Mouse (Mus musculus): ENCODE data around the gene Ren1.

The Ren1 gene

DNA sequence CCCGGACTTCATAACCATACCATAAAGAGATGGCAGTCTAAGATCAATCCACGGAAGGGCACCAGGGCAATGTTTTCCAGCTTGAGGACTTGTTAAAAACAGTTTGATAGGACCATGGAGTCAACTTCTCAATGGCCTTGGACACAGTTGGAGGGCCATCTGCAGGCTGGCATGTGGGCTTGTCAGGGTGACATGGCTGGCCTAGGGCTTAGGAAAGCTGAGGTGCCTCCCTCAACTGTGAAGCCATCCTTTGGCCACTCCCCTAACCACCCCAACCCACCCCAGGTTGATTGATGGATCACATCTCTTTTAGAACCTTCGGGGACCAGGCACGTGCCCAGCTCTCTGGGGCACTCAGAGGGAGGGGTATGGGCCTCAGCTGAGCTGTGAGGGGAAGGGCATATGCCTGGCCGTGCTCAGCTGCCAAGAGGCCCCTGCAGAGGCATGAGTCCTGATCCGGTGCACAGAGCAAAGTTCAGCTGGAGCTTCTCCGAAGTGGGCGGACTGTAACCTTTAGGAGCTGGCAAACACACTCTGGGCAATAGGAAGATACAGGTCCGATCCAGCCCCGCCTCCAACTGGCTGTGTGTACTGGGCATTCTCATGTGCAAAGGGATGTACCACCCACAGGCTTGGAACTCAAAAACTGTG is 25.5 kb downstream of the Ren1 start:
- ATAC-seq (ENCODE audit: low TSS enrichment) = peak; percentile 76

DNA sequence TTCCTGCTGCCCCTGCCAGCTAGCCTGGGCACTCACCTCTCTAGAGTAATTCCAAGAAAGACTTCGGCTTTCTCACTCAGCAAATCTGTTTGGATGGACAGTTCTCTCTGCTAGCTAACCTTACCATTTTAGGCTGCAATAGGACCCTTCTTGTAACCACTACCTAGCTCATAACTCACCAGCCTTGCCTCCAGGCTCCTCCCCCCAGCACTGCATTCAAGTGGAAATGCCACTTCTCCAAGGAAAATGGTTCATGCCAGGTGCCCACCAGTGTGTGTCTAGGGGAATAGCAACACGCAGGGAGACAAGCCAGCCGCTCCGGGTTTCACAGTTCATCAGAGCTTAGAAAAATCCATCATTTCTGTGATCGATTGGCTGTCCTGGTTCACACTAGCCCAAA is 27.2 kb downstream of the Ren1 start:
- ATAC-seq (ENCODE audit: low TSS enrichment) = no peak

- ATAC-seq (ENCODE audit: low TSS enrichment) = no peak
These were observed 29.1 kb downstream of the Ren1 start for GRCm38 (mm10) chr1:133379254-133379985.

DNA sequence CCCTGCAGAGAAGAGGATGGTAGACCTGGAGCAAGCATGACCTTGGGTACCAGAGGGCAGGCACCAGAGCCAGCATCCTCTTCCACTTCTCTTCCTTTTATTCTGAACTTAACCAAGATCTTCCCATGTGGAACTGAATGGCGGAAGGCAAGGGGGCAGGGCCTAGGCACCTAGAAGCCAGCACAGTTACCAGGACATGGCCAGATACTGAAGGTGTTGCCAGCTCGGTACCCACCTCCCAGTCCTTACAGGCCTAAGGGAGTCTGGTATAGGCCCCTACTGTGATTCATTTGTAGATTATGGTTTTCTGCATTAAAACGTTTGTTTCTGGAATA is 29.6 kb downstream of the Ren1 start:
- ATAC-seq (ENCODE audit: low TSS enrichment) = no peak

GRCm38 (mm10) chr1:133380347-133381065 is 30.2 kb downstream of the Ren1 start:
- ATAC-seq (ENCODE audit: low TSS enrichment) = no peak

DNA sequence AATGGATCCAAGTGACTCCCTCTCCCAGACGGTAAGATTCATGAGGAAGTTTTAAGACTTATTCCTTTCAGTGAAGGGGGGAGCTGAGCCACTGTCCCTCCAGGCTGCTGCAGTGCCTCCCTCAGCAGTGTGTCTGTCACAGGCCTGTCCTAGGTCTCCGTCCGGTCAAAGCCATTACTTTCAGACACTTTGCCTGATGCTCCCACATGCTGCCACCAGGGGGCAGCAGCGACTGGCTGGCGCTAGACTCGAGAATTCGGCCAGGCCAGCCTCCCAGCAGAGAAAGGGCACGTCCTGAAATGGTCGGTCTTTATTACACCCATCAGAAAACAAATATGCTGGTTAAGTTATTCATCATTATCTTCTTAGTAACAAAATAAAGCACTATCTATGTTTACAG is 31.7 kb downstream of the Ren1 start:
- ATAC-seq (ENCODE audit: low TSS enrichment) = peak; percentile 56; the same call in 1 of the 2 replicates

- ATAC-seq (ENCODE audit: low TSS enrichment) = no peak
These were observed 32.3 kb downstream of the Ren1 start for GRCm38 (mm10) chr1:133382552-133383155.

GRCm38 (mm10) chr1:133383157-133383783 is 33.0 kb downstream of the Ren1 start:
- ATAC-seq (ENCODE audit: low TSS enrichment) = no peak

DNA sequence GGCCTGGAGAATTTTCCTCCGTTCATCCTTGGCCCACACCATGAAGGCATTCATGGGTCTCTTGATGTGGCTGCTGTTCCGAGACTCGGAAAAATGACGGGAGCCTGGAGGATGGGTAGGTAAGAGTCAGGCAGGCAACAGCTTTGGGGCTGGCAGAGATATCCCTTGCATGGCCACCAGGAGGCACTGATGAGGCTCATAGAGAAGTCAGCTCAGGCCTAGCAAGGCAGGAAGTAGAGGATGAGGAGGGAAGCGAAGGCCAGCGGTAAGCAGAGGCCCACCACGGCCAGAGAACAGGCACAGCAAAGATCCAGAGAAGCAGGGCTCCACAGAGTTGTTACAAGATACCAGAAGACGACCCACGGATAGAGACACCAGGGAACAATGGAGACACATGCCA is 35.2 kb downstream of the Ren1 start:
- peak; percentile 48; the same call in 1 of the 2 replicates for ATAC-seq (ENCODE audit: low TSS enrichment)

GRCm38 (mm10) chr1:133386209-133386608 is 35.9 kb downstream of the Ren1 start:
- ATAC-seq (ENCODE audit: low TSS enrichment) = no peak

DNA sequence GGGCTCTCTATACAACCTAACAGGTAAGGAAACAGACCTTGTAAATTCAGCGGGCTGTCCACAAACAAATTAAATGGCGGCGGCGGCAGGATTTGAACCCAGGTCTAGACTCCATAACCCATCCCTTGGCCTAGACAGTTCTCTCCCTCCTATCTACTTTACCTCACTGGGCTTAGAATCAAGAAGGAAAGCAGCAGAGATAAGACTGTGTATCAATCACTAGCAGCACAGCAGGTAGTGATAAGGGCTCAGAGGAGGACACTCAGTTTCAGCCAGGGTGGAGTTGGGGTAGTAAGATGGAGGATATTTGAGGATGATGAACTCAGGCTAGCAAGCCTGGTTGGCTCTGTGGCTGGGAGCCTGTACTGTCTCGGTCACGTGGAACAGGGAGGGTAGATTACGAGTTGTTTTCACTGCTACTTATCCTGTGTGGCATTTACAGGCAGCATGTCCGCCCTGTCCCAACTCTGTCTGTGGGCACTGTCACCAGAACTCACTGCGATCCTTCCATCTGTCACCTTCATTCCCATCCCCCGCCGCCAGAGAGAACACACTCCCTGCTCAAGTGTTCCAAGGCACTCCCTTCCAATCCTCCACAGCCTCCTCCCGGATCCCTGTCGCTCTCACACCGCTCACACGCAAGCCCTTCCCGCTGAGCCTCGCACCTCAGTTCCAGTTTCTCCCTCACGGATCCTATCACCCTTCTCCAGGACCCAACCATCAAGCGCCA is 37.4 kb downstream of the Ren1 start:
- peak; percentile 66 for ATAC-seq (ENCODE audit: low TSS enrichment)

DNA sequence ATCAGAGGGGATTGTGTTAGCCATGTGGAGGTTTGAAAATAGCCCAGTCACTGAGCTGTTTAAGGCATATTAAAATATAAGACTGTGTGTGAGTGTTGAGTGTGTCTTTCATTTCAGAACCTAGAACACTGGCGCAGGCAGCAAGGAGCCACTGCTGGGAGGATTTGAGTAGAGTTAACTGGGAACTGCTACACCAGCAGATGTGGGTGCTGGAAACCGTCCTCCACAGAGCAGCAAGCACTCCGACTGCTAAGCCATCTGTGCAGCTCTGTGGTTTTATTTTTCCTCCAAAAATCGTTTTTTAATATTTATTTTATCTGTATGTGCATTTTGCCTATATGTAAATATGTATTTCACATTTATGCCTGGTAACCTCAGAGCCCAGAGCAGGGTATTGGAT is 44.4 kb downstream of the Ren1 start:
- peak; percentile 74 for ATAC-seq (ENCODE audit: low TSS enrichment)

- ATAC-seq (ENCODE audit: low TSS enrichment) = no peak
These were observed 46.4 kb downstream of the Ren1 start for GRCm38 (mm10) chr1:133396693-133397092.

GRCm38 (mm10) chr1:133397094-133397482 is 46.8 kb downstream of the Ren1 start:
- no peak for ATAC-seq (ENCODE audit: low TSS enrichment)

DNA sequence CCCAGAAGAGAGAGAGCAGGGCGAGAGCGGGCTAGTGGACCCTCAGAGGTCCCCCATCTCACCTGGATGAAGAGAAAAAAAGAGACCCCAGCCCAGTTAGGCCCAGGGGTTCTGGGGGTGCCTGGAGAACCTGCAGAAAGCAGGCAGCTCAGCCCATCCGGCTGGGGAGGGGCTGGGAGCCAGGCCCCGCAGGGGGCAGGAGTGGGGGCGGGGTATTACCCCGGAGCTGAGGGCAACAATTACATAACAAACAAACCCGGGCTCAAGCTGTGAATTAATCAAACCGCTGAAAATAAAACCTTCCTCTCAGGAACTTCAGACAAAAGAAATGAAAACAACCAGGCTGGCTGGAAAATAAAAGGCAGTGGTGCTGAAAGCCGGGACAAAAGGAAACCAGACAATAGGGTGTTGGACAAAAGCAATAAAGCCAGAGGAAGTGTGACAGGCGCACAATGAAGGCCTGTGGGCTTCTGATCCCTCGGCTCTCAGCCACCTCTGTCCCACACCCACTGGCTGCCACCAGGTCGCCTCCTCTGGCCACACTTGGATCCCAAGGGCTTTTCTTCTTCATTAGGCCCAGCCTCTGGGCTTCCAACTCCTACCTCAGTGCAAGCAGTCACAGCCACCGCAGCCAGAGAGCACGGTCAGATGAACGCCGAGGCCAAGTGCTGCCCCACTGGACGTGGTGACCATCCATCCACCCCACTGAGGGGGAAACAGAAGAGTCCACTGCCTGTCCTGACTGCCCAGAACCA is 47.4 kb downstream of the Ren1 start:
- ATAC-seq (ENCODE audit: low TSS enrichment) = 0 out of 2 replicates have a peak, but pooled peaks have one; percentile 27

GRCm38 (mm10) chr1:133400014-133400725 is 49.9 kb downstream of the Ren1 start:
- no peak for ATAC-seq (ENCODE audit: low TSS enrichment)

- ATAC-seq (ENCODE audit: low TSS enrichment) = no peak
These were observed 53.7 kb downstream of the Ren1 start for GRCm38 (mm10) chr1:133404005-133404404.

DNA sequence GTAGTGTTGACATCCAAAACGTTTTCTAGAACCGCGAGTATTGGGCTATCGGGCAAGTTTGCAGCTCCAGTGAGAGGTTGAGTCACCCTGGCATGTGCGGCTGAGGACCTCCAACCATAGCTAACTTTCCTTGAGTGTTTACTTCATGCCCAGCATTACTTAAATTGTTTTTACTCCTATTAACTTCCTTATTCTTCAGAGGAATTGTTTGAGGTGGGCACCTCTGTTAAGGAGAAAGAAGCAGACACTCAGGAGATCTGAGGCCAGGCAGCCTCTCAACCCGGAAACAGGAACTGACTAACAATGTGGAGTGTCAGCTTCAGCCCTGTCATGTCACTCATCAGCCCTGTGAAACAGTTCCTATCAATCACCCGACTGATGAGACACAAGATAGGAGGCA is 56.3 kb downstream of the Ren1 start:
- no peak for ATAC-seq (ENCODE audit: low TSS enrichment)

GRCm38 (mm10) chr1:133407436-133407835 is 57.1 kb downstream of the Ren1 start:
- no peak for ATAC-seq (ENCODE audit: low TSS enrichment)

GRCm38 (mm10) chr1:133408321-133408720 is 58.0 kb downstream of the Ren1 start:
- no peak for ATAC-seq (ENCODE audit: low TSS enrichment)
